Mouse (Mus musculus): ENCODE data around the gene Phactr2.
"Not testable (repeated sequence)": the region's sequence is repeated elsewhere in the genome, so short reads cannot be mapped to it uniquely, and the experiment has no call there.

Phactr2 gene

GRCm38 (mm10) chr10:13473833-13474567 is at the start of gene Phactr2:
Gene Phactr2 (minus strand): TSS chr10:13474412.
- DNase-seq: peak; percentile 91

GRCm38 (mm10) chr10:13521857-13522256 is 47.6 kb upstream of the Phactr2 start:
- peak; percentile 33 for DNase-seq

GRCm38 (mm10) chr10:13502371-13502770 is 28.2 kb upstream of the Phactr2 start:
- peak; percentile 88 for DNase-seq

GRCm38 (mm10) chr10:13501533-13501932 is 27.3 kb upstream of the Phactr2 start:
- DNase-seq: not testable (repeated sequence)

GRCm38 (mm10) chr10:13500938-13501496 is 26.8 kb upstream of the Phactr2 start:
- DNase-seq: peak; percentile 99

- DNase-seq: no peak
These were observed 26.3 kb upstream of the Phactr2 start for GRCm38 (mm10) chr10:13500473-13500872.

GRCm38 (mm10) chr10:13499331-13499730 is 25.1 kb upstream of the Phactr2 start, which contains the start of gene Fuca2:
Gene Fuca2 (plus strand): TSS chr10:13499540.
- DNase-seq: peak; percentile 89

- peak; percentile 90 for DNase-seq
These were observed 22.1 kb upstream of the Phactr2 start for GRCm38 (mm10) chr10:13496315-13496714.

- DNase-seq: no peak
These were observed 19.9 kb upstream of the Phactr2 start for GRCm38 (mm10) chr10:13493978-13494686.

- DNase-seq: no peak
These were observed 15.5 kb upstream of the Phactr2 start for GRCm38 (mm10) chr10:13489671-13490070.

GRCm38 (mm10) chr10:13485958-13486357 is 11.7 kb upstream of the Phactr2 start:
- DNase-seq: peak; percentile 30

GRCm38 (mm10) chr10:13479341-13479740 is 5.1 kb upstream of the Phactr2 start:
- DNase-seq: no peak

- peak; percentile 86 for DNase-seq
These were observed 909 bp upstream of the Phactr2 start for GRCm38 (mm10) chr10:13475121-13475520.

- peak; percentile 85 for DNase-seq
These were observed 350 bp upstream of the Phactr2 start for GRCm38 (mm10) chr10:13474568-13474955.

- DNase-seq: peak; percentile 80
These were observed 852 bp downstream of the Phactr2 start for GRCm38 (mm10) chr10:13473287-13473832.

- peak; percentile 82 for DNase-seq
These were observed 4.0 kb downstream of the Phactr2 start for GRCm38 (mm10) chr10:13470236-13470635.

- peak; percentile 74 for DNase-seq
These were observed 6.1 kb downstream of the Phactr2 start for GRCm38 (mm10) chr10:13468025-13468529.

- peak; percentile 55 for DNase-seq
These were observed 7.3 kb downstream of the Phactr2 start for GRCm38 (mm10) chr10:13466925-13467324.

GRCm38 (mm10) chr10:13464295-13464694 is 9.9 kb downstream of the Phactr2 start:
- not testable (repeated sequence) for DNase-seq

- no peak for DNase-seq
These were observed 20.8 kb downstream of the Phactr2 start for GRCm38 (mm10) chr10:13453200-13453990.

- DNase-seq: no peak
These were observed 22.6 kb downstream of the Phactr2 start for GRCm38 (mm10) chr10:13451640-13452039.
